Mouse (Mus musculus): ENCODE measurements at regions not wholly inside any gene's neighbourhood (a gene's known extent, or its start where the extent isn't known, plus 50 kb on each side); places are given as distances from the start of the nearest gene placed in this dataset.

- Histone ChIP-seq H3K27me3 (ENCODE audit: control insufficient read depth, insufficient read depth, low read length) (no peaks in the 10 kb centered on the region), H3K36me3 (ENCODE audit: control insufficient read depth, insufficient read depth, low read length) (no peaks in the 10 kb centered on the region), H3K27ac (ENCODE audit: control insufficient read depth, insufficient read depth, low read depth, low read length) (no peak overlapping the region), H3K4me3 (ENCODE audit: control insufficient read depth, low read depth, low read length) (no peak overlapping the region), H3K4me1 (ENCODE audit: control insufficient read depth, insufficient read depth, low read length) (no peaks in the 10 kb centered on the region)
- TF ChIP-seq POLR2A (IDR thresholded peaks at IDR 0.05; ENCODE audit: control insufficient read depth, low read depth, low read length), result no peak
Observed at GRCm38 (mm10) chr7:95997190-95997589, 173.9 kb upstream of the Tenm4 start.

DNA sequence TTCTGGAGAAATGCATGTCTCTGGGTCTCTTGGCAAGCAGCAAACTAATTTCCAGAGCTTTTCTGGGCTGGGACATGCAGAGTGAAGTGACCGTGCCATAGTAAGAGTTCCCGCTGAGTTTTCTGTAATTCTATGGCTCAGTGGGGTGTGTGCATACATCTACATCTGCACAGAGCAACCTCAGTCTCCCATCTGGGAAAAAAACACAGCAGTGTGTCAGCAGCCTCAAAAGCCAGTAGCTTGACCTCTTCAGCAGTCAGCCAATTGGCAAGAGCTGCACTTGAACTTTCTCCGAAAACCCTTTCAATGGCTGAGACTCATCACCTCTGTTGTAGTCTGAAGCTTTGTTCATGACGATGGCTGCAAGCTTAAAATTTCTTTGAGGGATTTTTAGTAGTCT, 171.9 kb upstream of the Tenm4 start:
- Histone ChIP-seq H3K4me1 (ENCODE audit: control insufficient read depth, insufficient read depth, low read length) (no peaks in the 10 kb centered on the region), H3K36me3 (ENCODE audit: control insufficient read depth, insufficient read depth, low read length) (no peaks in the 10 kb centered on the region), H3K27ac (ENCODE audit: control insufficient read depth, insufficient read depth, low read depth, low read length) (no peak overlapping the region), H3K4me3 (ENCODE audit: control insufficient read depth, low read depth, low read length) (no peak overlapping the region), H3K27me3 (ENCODE audit: control insufficient read depth, insufficient read depth, low read length) (no peaks in the 10 kb centered on the region)
- TF ChIP-seq CTCF (IDR thresholded peaks at IDR 0.05; ENCODE audit: control insufficient read depth, insufficient read depth, insufficient replicate concordance, low read depth, low read length) (no peak), POLR2A (IDR thresholded peaks at IDR 0.05; ENCODE audit: control insufficient read depth, low read depth, low read length) (no peak)

- no peaks in the 10 kb centered on the region for H3K4me1 ChIP-seq (ENCODE audit: control insufficient read depth, insufficient read depth, low read length)
- H3K27me3 ChIP-seq (ENCODE audit: control insufficient read depth, insufficient read depth, low read length), result no peaks in the 10 kb centered on the region
- no peak overlapping the region for H3K27ac ChIP-seq (ENCODE audit: control insufficient read depth, insufficient read depth, low read depth, low read length)
- TF ChIP-seq POLR2A (IDR thresholded peaks at IDR 0.05; ENCODE audit: control insufficient read depth, low read depth, low read length), result no peak
- no peak for TF ChIP-seq CTCF (IDR thresholded peaks at IDR 0.05; ENCODE audit: control insufficient read depth, insufficient read depth, insufficient replicate concordance, low read depth, low read length)
- H3K4me3 ChIP-seq (ENCODE audit: control insufficient read depth, low read depth, low read length), result no peak overlapping the region
- H3K36me3 ChIP-seq (ENCODE audit: control insufficient read depth, insufficient read depth, low read length), result no peaks in the 10 kb centered on the region
Observed at GRCm38 (mm10) chr7:96002401-96002800, 168.6 kb upstream of the Tenm4 start.

GRCm38 (mm10) chr7:96006299-96006698, 164.7 kb upstream of the Tenm4 start:
- Histone ChIP-seq H3K27ac (ENCODE audit: control insufficient read depth, insufficient read depth, low read depth, low read length) (no peak overlapping the region), H3K4me3 (ENCODE audit: control insufficient read depth, low read depth, low read length) (no peak overlapping the region), H3K4me1 (ENCODE audit: control insufficient read depth, insufficient read depth, low read length) (no peaks in the 10 kb centered on the region), H3K36me3 (ENCODE audit: control insufficient read depth, insufficient read depth, low read length) (no peaks in the 10 kb centered on the region), H3K27me3 (ENCODE audit: control insufficient read depth, insufficient read depth, low read length) (no peaks in the 10 kb centered on the region)
- TF ChIP-seq CTCF (IDR thresholded peaks at IDR 0.05; ENCODE audit: control insufficient read depth, insufficient read depth, insufficient replicate concordance, low read depth, low read length) (no peak), POLR2A (IDR thresholded peaks at IDR 0.05; ENCODE audit: control insufficient read depth, low read depth, low read length) (no peak)

- H3K4me1 ChIP-seq (ENCODE audit: control insufficient read depth, insufficient read depth, low read length), result no peaks in the 10 kb centered on the region
- no peak overlapping the region for H3K27ac ChIP-seq (ENCODE audit: control insufficient read depth, insufficient read depth, low read depth, low read length)
- H3K4me3 ChIP-seq (ENCODE audit: control insufficient read depth, low read depth, low read length), result no peak overlapping the region
- no peaks in the 10 kb centered on the region for H3K27me3 ChIP-seq (ENCODE audit: control insufficient read depth, insufficient read depth, low read length)
- H3K36me3 ChIP-seq (ENCODE audit: control insufficient read depth, insufficient read depth, low read length), result no peaks in the 10 kb centered on the region
- TF ChIP-seq CTCF (IDR thresholded peaks at IDR 0.05; ENCODE audit: control insufficient read depth, insufficient read depth, insufficient replicate concordance, low read depth, low read length) (no peak), POLR2A (IDR thresholded peaks at IDR 0.05; ENCODE audit: control insufficient read depth, low read depth, low read length) (no peak)
Observed at GRCm38 (mm10) chr7:96013008-96013407, 158.0 kb upstream of the Tenm4 start.

DNA sequence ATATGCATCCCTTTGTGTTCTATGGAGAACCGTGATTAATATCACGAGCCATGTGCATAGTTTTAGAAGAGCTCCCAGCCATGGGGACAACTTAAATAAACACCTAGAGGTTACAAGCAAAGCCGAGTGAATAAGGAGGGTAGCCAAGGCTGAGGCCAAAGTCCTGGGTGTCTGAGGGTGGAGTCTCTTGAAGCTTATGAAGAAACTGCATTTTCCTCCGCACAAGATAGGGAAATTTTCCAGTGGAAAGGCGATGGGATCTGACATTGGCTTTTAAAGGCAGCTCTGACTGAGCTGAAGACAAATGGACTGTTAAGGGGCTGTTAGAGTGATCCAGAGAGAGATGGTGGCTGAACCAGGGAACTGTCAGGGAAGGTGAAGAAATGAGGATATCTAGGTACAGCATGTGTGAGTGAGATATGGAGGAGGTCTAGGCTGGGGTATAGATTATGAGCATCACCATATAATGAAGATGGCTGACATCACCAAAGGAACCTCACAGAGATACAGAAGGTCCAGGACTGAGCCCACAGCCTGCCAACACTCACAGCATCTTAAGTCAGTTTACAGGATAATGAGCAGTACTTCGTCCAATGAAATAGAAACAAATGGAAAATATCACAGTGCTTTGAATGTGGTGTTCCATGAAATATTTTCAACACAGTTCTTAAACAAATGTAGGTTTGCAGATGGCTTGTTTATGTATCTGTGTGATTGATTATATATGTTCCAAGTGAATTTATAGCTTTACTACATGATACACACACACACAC, 153.7 kb upstream of the Tenm4 start:
- Histone ChIP-seq H3K4me3 (ENCODE audit: control insufficient read depth, low read depth, low read length) (no peak overlapping the region), H3K4me1 (ENCODE audit: control insufficient read depth, insufficient read depth, low read length) (no peaks in the 10 kb centered on the region), H3K27me3 (ENCODE audit: control insufficient read depth, insufficient read depth, low read length) (no peaks in the 10 kb centered on the region), H3K27ac (ENCODE audit: control insufficient read depth, insufficient read depth, low read depth, low read length) (no peak overlapping the region), H3K36me3 (ENCODE audit: control insufficient read depth, insufficient read depth, low read length) (no peaks in the 10 kb centered on the region)
- TF ChIP-seq CTCF (IDR thresholded peaks at IDR 0.05; ENCODE audit: control insufficient read depth, insufficient read depth, insufficient replicate concordance, low read depth, low read length) (no peak), POLR2A (IDR thresholded peaks at IDR 0.05; ENCODE audit: control insufficient read depth, low read depth, low read length) (no peak)

- Histone ChIP-seq H3K4me1 (ENCODE audit: control insufficient read depth, insufficient read depth, low read length) (no peaks in the 10 kb centered on the region), H3K36me3 (ENCODE audit: control insufficient read depth, insufficient read depth, low read length) (no peaks in the 10 kb centered on the region), H3K4me3 (ENCODE audit: control insufficient read depth, low read depth, low read length) (no peak overlapping the region), H3K27me3 (ENCODE audit: control insufficient read depth, insufficient read depth, low read length) (no peaks in the 10 kb centered on the region), H3K27ac (ENCODE audit: control insufficient read depth, insufficient read depth, low read depth, low read length) (no peak overlapping the region)
- TF ChIP-seq POLR2A (IDR thresholded peaks at IDR 0.05; ENCODE audit: control insufficient read depth, low read depth, low read length) (no peak), CTCF (IDR thresholded peaks at IDR 0.05; ENCODE audit: control insufficient read depth, insufficient read depth, insufficient replicate concordance, low read depth, low read length) (no peak)
Observed at GRCm38 (mm10) chr7:96024048-96024447, 147.0 kb upstream of the Tenm4 start.

Measured in testis, adult 2 months (tissue).